Mouse (Mus musculus): ENCODE measurements around the gene Polh.

GRCm38 (mm10) chr17:46248189-46248522 is 45.7 kb upstream of the Polh start:
- no peak for TF ChIP-seq CTCF (IDR thresholded peaks at IDR 0.05; ENCODE audit: low read depth)
- no peak for TF ChIP-seq EP300 (IDR thresholded peaks at IDR 0.05; ENCODE audit: low read depth)
